ENCODE assay signal across 17 mouse cellular contexts in the genomic region with DNA sequence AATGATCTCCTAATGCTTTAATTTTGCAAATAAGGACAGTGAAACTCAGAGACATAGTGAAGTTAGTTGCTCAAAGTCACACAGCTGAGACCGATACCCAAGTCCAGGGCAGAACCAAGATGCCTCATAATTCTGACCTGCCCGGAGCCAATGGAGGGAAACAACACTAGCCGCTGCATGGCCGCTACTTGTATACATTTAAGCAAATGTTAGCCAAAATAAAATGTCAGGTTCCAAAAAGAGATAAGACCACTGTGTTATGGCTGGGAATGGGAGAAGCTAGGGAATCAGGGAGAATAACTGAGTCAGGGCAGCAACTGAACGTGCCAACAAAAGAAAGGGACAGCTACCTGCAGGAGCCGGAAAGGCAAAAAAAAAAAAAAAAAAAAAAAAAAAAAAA.
"Had no signal": no experiment of that assay in that cellular context is flagged by ENCODE, and none has a peak within 500 bp of the region (broad histone marks: within the 10 kb centered on the region; RNA-seq: fewer than 3 reads in every experiment).

No protein-coding gene starts in this region.

- H3K4me2 ChIP-seq: liver, embryonic 12.5 days; lung, embryonic 14.5 days; neural tube, embryonic 13.5 days; neural tube, embryonic 15.5 days had no signal

- H3K4me1 ChIP-seq: neural tube, embryonic 13.5 days had no signal

- H3K36me3 ChIP-seq: liver, embryonic 12.5 days; midbrain, embryonic 10.5 days; neural tube, embryonic 13.5 days; neural tube, embryonic 15.5 days had no signal

- H3K9me3 ChIP-seq: liver, embryonic 12.5 days; midbrain, embryonic 10.5 days; neural tube, embryonic 13.5 days; neural tube, embryonic 15.5 days had no signal

- ATAC-seq: liver, embryonic 12.5 days; midbrain, embryonic 16.5 days had no signal

- DNase-seq: lung, adult 18-20 months; lung, embryonic 14.5 days; lung, postnatal 10 days; lung, postnatal 4 days; midbrain, embryonic 14.5 days; retina, postnatal 1 day; right cerebral cortex, adult 18-20 months; right cerebral cortex, postnatal 25 days; right cerebral cortex, postnatal 4 days; spleen, adult 18-20 months had no signal

- H3K27me3 ChIP-seq: neural tube, embryonic 13.5 days; neural tube, embryonic 15.5 days had no signal

- H3K27ac ChIP-seq: liver, embryonic 12.5 days; liver, embryonic 14.5 days; midbrain, embryonic 10.5 days; neural tube, embryonic 13.5 days; neural tube, embryonic 15.5 days had no signal

- H3K9ac ChIP-seq: liver, embryonic 12.5 days; liver, embryonic 14.5 days; lung, embryonic 14.5 days; neural tube, embryonic 13.5 days; neural tube, embryonic 15.5 days had no signal

- H3K4me3 ChIP-seq: liver, embryonic 12.5 days; midbrain, embryonic 10.5 days; myocyte; neural tube, embryonic 13.5 days; neural tube, embryonic 15.5 days had no signal
